Mouse (Mus musculus) cerebellum, adult 18-20 months (tissue): Measurements from ENCODE around the gene Tlr11.

Source experiments
- DNase-seq, 2 experiments: peaks; one replicate each; pipeline ENCODE4 v3.0.0; 2021

Tlr11 gene

DNA sequence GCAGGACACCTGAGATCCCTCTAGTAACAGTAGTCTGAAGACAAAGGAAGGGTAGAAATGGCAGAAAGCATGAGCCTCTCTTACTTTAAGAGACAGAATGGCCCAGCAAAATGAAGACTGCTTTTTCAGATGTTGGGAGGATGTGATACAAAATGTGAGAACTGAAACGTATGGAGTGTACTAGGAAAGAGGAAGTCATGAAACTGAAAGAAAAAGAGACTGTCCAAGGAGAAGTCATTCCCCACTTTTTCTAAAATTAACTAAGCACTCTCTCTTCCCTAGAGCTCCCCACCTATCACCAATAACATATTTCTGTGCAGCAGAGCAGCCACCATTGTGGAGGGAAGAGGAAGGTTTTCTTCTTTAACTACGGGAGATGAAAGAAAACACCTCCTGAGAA lies at the start of gene Tlr11:
Gene Tlr11 (plus strand): TSS at position 322 of the 400 bp plus-strand sequence.
- no peak for DNase-seq

DNA sequence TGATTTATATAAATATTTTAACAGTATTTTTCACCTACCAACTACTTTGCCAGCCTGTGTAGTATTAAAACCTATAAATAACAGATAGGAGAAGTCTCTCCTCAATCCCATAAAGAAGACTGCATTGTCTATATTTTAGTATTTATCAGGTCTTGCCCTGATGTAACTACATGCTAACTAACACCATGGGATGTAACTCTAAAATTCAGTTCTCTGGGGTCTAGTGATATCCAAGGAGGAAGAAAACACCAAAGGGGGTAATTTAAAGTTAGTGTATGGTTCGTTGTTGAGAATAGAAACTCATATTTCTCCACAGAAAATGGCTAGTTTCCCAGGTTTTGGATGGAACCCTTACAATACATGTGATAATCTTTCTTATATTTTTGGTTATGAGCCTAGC lies 31.1 kb upstream of the Tlr11 start, which contains the start of gene Olfr734:
Gene Olfr734 (minus strand): TSS at position 101 of the 400 bp plus-strand sequence.
- no peak for DNase-seq

DNA sequence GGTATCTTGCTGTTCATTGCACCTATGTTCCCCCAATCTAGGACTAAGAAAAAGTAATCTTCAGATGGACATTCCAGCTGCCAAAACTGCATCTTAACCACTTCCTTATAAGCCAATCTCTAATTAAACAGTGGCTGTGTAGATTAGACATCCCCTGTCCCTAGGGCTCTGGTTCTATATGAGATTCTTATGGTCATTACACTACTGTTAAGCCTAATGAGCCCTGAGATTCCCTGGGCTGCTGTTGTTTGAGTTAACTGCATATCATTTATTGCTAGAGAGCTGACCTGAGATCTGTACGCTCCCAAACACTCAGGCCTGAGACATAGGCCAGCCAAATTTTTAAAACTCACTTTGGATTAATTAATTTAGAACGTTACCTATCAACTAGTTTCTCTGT lies 8.9 kb upstream of the Tlr11 start, which contains the start of gene Olfr735:
Gene Olfr735 (minus strand): TSS at position 77 of the 400 bp plus-strand sequence.
- no peak for DNase-seq

DNA sequence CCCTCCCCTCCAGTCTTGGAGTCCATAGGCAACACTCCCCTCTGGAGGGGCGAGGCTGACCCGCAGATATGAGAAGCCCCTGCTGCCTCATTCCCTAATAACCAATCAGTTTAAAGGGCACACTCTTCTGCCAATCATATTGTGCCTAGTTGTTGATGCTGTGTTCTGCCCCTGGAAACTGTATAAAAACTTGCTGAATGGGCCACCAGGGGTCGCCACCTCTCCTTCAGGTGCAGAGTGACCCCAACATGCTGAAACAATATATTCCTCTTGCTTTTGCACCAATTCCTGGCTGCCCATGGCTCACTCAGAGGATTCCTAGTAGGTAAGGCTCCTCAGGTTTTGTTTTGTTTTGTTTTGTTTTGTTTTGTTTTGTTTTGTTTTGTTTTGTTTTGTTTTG lies 5.3 kb upstream of the Tlr11 start:
- DNase-seq, result no peak

DNA sequence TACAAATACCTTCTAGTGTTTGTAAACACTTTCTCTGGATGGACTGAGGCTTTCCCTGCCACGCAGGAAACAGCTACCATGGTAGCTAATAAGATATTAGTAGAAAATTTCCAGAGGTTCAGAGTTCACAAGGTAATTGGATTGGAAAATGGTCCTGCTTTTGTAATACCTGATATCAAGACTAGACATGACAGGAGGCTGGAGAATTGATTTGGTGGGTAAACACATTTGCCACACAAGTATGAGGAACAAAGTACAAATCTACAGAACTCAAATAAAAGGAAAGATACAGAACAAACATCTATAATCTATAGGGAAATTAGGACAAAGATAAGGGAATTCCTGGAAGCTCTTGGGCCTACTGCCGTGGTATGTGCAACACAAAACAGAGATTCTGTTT lies 989 bp upstream of the Tlr11 start:
- DNase-seq, result no peak

DNA sequence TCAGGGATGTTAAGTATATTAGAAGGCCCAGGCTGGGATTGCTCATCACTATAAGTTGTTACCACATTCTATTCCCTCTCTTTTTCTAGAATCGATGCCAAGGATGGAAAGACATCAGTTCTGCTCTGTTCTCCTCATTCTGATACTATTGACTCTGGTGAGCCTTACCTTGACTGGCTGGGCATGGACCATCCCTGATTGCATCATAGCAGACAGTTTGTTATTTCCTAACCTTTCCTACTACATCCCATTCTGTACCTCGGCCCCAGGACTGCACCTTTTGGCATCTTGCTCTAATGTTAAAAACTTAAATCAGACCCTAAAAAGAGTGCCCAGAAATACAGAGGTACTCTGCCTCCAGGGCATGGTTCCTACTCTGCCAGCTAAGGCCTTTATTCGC lies 2.8 kb downstream of the Tlr11 start:
- DNase-seq, result no peak

DNA sequence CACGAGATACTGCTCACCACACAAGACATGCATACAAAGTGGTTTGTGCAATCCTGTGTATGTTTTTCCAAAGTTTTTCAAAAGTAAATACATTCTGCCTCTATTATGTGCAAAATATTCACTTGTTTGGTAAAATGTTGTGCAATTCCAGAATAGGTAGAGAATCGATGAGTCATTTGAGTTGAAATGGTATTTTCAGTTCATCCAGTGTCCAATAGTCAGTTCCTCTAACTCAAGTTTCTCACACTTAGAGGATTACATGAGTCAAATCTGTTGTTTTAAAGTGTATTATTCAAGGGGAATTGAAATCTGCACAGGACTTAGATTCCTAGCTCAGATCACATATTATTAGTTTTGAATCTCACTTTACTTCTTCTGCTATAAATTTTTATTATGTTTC lies 5.8 kb downstream of the Tlr11 start:
- no peak for DNase-seq

DNA sequence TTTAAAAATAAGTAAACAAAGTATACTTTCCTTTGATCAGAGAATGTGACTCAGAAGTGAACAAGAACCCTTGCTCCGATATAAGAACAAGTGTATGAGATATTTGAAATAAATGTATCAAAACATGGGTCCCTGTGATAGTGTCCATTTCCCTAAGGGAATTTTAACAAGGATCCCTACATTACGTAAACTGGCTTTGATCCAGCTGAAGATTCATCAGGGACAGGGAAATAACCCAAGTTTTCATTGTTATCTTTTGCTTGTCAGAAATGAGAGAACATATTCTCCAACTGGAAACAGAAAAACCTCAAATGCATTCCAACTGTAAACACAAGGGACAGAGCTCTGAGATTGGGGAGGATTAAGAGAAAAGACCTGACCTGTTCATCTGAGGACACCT lies 23.1 kb downstream of the Tlr11 start, which contains the start of gene Olfr736:
Gene Olfr736 (plus strand): TSS at position 301 of the 400 bp plus-strand sequence.
- DNase-seq, result no peak

DNA sequence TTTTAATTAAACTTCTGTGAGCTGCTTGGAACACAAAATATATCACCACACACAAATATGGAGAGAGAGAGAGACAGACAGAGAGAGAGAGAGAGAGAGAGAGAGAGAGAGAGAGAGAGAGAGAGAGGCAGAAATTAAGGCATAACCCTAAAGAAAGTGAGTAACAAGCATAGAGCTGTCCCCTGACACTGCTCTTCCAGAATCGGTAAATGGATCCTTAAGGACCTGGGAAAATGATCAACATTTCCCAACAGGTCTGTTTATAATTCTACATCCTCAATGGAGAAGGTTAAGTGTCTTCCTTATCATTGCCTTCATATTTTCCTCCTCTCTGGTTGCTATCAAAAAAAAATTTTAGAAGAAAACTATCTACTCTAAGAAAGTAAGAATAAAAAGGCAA lies 49.6 kb downstream of the Tlr11 start, which contains the start of gene Olfr738:
Gene Olfr738 (plus strand): TSS at position 301 of the 400 bp plus-strand sequence.
- DNase-seq, result no peak
